ENCODE assay signal across 9 mouse cellular contexts in genomic region chr12:111486455-111486854, GRCm38 (mm10). TPM values are rescaled to one million over a fixed set of nuclear protein-coding genes. Genes with fewer than 3 reads are reported as not detected.
A peak's percentile ranks its signal among the peaks of the same experiment; 100 is the strongest.
DNase-seq lines count a peak whose midpoint lies in the region; ATAC-seq and TF ChIP-seq lines count a peak whose summit lies in the region.
"Had no signal": no experiment of that assay in that cellular context is flagged by ENCODE, and none has a peak within 500 bp of the region (broad histone marks: within the 10 kb centered on the region; RNA-seq: fewer than 3 reads in every experiment).

No protein-coding gene starts in this region.

- WGBS in forebrain, embryonic 10.5 days: 4% methylated on average over 12 of the region's 12 CpGs
- WGBS in forebrain, embryonic 14.5 days: 7% methylated on average over 12 of the region's 12 CpGs
- 5% methylated on average over 12 of the region's 12 CpGs for WGBS in limb, embryonic 10.5 days
- 6% methylated on average over 12 of the region's 12 CpGs for WGBS in neural tube, embryonic 15.5 days

- peaks cover 33% of the 10 kb centered on the region for H3K4me1 ChIP-seq in forebrain, embryonic 10.5 days
- peaks cover 9% of the 10 kb centered on the region for H3K4me1 ChIP-seq in forebrain, embryonic 14.5 days (ENCODE audit: control insufficient read depth, insufficient read depth, low read length)
- H3K4me1 ChIP-seq in limb, embryonic 10.5 days: peaks cover 36% of the 10 kb centered on the region
- H3K4me1 ChIP-seq in neural tube, embryonic 15.5 days: peaks cover 19% of the 10 kb centered on the region

- intact Hi-C loops in left cerebral cortex, adult 2 months (cut with DNase I): no loop called here

- no peaks in the 10 kb centered on the region for H3K9me3 ChIP-seq in forebrain, embryonic 10.5 days
- no peaks in the 10 kb centered on the region for H3K9me3 ChIP-seq in forebrain, embryonic 14.5 days (replicated peaks; ENCODE audit: control insufficient read depth, low read length)
- no peaks in the 10 kb centered on the region for H3K9me3 ChIP-seq in limb, embryonic 10.5 days (replicated peaks)
- H3K9me3 ChIP-seq in neural tube, embryonic 15.5 days (replicated peaks): no peaks in the 10 kb centered on the region

- TF ChIP-seq CTCF in left cerebral cortex, adult 2 months (IDR thresholded peaks at IDR 0.05): no peak

- H3K4me2 ChIP-seq in forebrain, embryonic 14.5 days (ENCODE audit: low read length): no peak overlapping the region
- peak overlapping the region; percentile 61 for H3K4me2 ChIP-seq in neural tube, embryonic 15.5 days

- DNase-seq in forebrain, embryonic 10.5 days (ENCODE audit: extremely low spot score, low spot score): no peak
- DNase-seq in forebrain, embryonic 14.5 days (ENCODE audit: low spot score): no peak
- no peak for DNase-seq in left cerebral cortex, adult 2 months (ENCODE audit: extremely low spot score in 1 of 2, low spot score in 2 of 2)
- no peak for DNase-seq in left cerebral cortex, adult 8-10 months (ENCODE audit: low spot score in 2 of 2)
- peak; percentile 65 for DNase-seq in limb, embryonic 10.5 days (ENCODE audit: low spot score)
- DNase-seq in spleen, postnatal 4 days (ENCODE audit: low spot score in 2 of 2): no peak
- DNase-seq in spleen, postnatal 36 days (ENCODE audit: low spot score in 2 of 2): no peak
- DNase-seq: adrenal gland, postnatal 10 days had no signal

- H3K9ac ChIP-seq in forebrain, embryonic 14.5 days (ENCODE audit: low read length): no peak overlapping the region
- H3K9ac ChIP-seq in neural tube, embryonic 15.5 days (replicated peaks): no peak overlapping the region

- peak overlapping the region; percentile 63 for H3K4me3 ChIP-seq in forebrain, embryonic 10.5 days
- no peak overlapping the region for H3K4me3 ChIP-seq in forebrain, embryonic 14.5 days (ENCODE audit: low read depth, low read length)
- no peak overlapping the region for H3K4me3 ChIP-seq in left cerebral cortex, adult 2 months
- peak overlapping the region; percentile 65 for H3K4me3 ChIP-seq in limb, embryonic 10.5 days
- peak overlapping the region; percentile 38 for H3K4me3 ChIP-seq in neural tube, embryonic 15.5 days (replicated peaks)

- H3K36me3 ChIP-seq in forebrain, embryonic 10.5 days (replicated peaks): no peaks in the 10 kb centered on the region
- no peaks in the 10 kb centered on the region for H3K36me3 ChIP-seq in forebrain, embryonic 14.5 days (ENCODE audit: control insufficient read depth, insufficient read depth, low read length)
- no peaks in the 10 kb centered on the region for H3K36me3 ChIP-seq in limb, embryonic 10.5 days
- H3K36me3 ChIP-seq in neural tube, embryonic 15.5 days: no peaks in the 10 kb centered on the region

- H3K27ac ChIP-seq in forebrain, embryonic 10.5 days: peak overlapping the region; percentile 86
- H3K27ac ChIP-seq in forebrain, embryonic 14.5 days (ENCODE audit: low read depth, low read length): no peak overlapping the region
- H3K27ac ChIP-seq in left cerebral cortex, adult 2 months: 0 out of 2 replicates have a peak overlapping the region, but pooled peaks have one; percentile 6
- peak overlapping the region; percentile 87 for H3K27ac ChIP-seq in limb, embryonic 10.5 days
- no peak overlapping the region for H3K27ac ChIP-seq in neural tube, embryonic 15.5 days (replicated peaks)

- no peak for ATAC-seq in forebrain, embryonic 14.5 days
- ATAC-seq in neural tube, embryonic 15.5 days (ENCODE audit: low FRiP score): no peak

- peaks cover 84% of the 10 kb centered on the region for H3K27me3 ChIP-seq in forebrain, embryonic 10.5 days (ENCODE audit: poor library complexity, severe bottlenecking)
- H3K27me3 ChIP-seq in forebrain, embryonic 14.5 days (replicated peaks; ENCODE audit: control insufficient read depth, insufficient read depth, low read length): peaks cover 33% of the 10 kb centered on the region
- H3K27me3 ChIP-seq in limb, embryonic 10.5 days (ENCODE audit: low read depth, poor library complexity, severe bottlenecking): peaks cover 78% of the 10 kb centered on the region
- peaks cover 68% of the 10 kb centered on the region for H3K27me3 ChIP-seq in neural tube, embryonic 15.5 days (replicated peaks)

RNA-seq across cellular contexts. Expression of gene Gm266, which starts 0.8 kb away (rescaled TPM):
- polyA plus RNA-seq in forebrain, embryonic 10.5 days (2016; fragmentation: Nextera tagmentation; extraction: Ambion mirVana): 7.1 and 9.8 TPM in 2 replicates
- polyA plus RNA-seq in forebrain, embryonic 14.5 days (2014; fragmentation: Nextera tagmentation; extraction: Ambion mirVana): 0.84 and 0.99 TPM in 2 replicates
- total RNA-seq in left cerebral cortex, adult 2 months (2021): 1 to 10 TPM; 3.1 to 3.3 TPM
- 1 to 10 TPM; 3.0 to 5.1 (median 3.8) TPM for total RNA-seq in left cerebral cortex, adult 8-10 months (2022)
- 11.4 and 13.7 TPM in 2 replicates for polyA plus RNA-seq in limb, embryonic 10.5 days (2016; fragmentation: Nextera tagmentation; extraction: Ambion mirVana)
- 2.9 and 12.0 TPM in 2 replicates for polyA plus RNA-seq in neural tube, embryonic 15.5 days (2015; fragmentation: Nextera tagmentation; extraction: Ambion mirVana)

RNA-seq across cellular contexts. Expression of gene Tnfaip2, which starts 44.2 kb away (rescaled TPM):
- 2.1 and 4.4 TPM in 2 replicates for polyA plus RNA-seq in forebrain, embryonic 10.5 days (2016; fragmentation: Nextera tagmentation; extraction: Ambion mirVana)
- 0.28 and 1.1 TPM in 2 replicates for polyA plus RNA-seq in forebrain, embryonic 14.5 days (2014; fragmentation: Nextera tagmentation; extraction: Ambion mirVana)
- total RNA-seq in left cerebral cortex, adult 2 months (2021): under 1 TPM; 0.82 to 0.84 TPM
- 1 to 10 TPM in 1 of 4 experiments, under 1 TPM in 3; 0.44 to 1.3 (median 0.68) TPM for total RNA-seq in left cerebral cortex, adult 8-10 months (2022)
- polyA plus RNA-seq in limb, embryonic 10.5 days (2016; fragmentation: Nextera tagmentation; extraction: Ambion mirVana): 4.3 and 6.0 TPM in 2 replicates
- 1.00 and 3.3 TPM in 2 replicates for polyA plus RNA-seq in neural tube, embryonic 15.5 days (2015; fragmentation: Nextera tagmentation; extraction: Ambion mirVana)

RNA-seq across cellular contexts. Expression of gene Eif5, which starts 51.4 kb away (rescaled TPM):
- polyA plus RNA-seq in forebrain, embryonic 10.5 days (2016; fragmentation: Nextera tagmentation; extraction: Ambion mirVana): 740 and 785 TPM in 2 replicates
- 452 and 491 TPM in 2 replicates for polyA plus RNA-seq in forebrain, embryonic 14.5 days (2014; fragmentation: Nextera tagmentation; extraction: Ambion mirVana)
- total RNA-seq in left cerebral cortex, adult 2 months (2021): 100 to 1,000 TPM; 241 to 276 TPM
- 100 to 1,000 TPM; 244 to 339 (median 284) TPM for total RNA-seq in left cerebral cortex, adult 8-10 months (2022)
- polyA plus RNA-seq in limb, embryonic 10.5 days (2016; fragmentation: Nextera tagmentation; extraction: Ambion mirVana): 669 and 688 TPM in 2 replicates
- 547 and 548 TPM in 2 replicates for polyA plus RNA-seq in neural tube, embryonic 15.5 days (2015; fragmentation: Nextera tagmentation; extraction: Ambion mirVana)

Comparison
In these comparisons a context has a peak if more than half of its experiments do, and no peak if none do; other contexts are left out.
1. H3K27ac ChIP-seq: peak in forebrain, embryonic 10.5 days (single experiment), left cerebral cortex, adult 2 months (single experiment) and limb, embryonic 10.5 days (single experiment); none in forebrain, embryonic 14.5 days (single experiment) and neural tube, embryonic 15.5 days (single experiment).
2. H3K4me3 ChIP-seq: peak in forebrain, embryonic 10.5 days (single experiment), limb, embryonic 10.5 days (single experiment) and neural tube, embryonic 15.5 days (single experiment); none in forebrain, embryonic 14.5 days (single experiment) and left cerebral cortex, adult 2 months (single experiment).